ENCODE assay signal across 8 mouse cellular contexts in genomic region chr1:86650272-86650671, GRCm38 (mm10). TPM values are rescaled to one million over a fixed set of nuclear protein-coding genes. Genes with fewer than 3 reads are reported as not detected.
DNase-seq lines count a peak whose midpoint lies in the region; ATAC-seq and TF ChIP-seq lines count a peak whose summit lies in the region.

No protein-coding gene starts in this region.

- no peak for ATAC-seq in heart, postnatal 0 days (ENCODE audit: insufficient read depth, low read depth)
- peak; percentile 66; the same call in 1 of the 2 replicates for ATAC-seq in hindbrain, embryonic 15.5 days (ENCODE audit: low FRiP score, low read depth)
- peak; percentile 83 for ATAC-seq in monocyte, adult 5-6 weeks (replicated peaks; ENCODE audit: insufficient number of reproducible peaks, low FRiP score, low TSS enrichment, poor library complexity, severe bottlenecking)

- no peaks in the 10 kb centered on the region for H3K36me3 ChIP-seq in heart, postnatal 0 days (replicated peaks; ENCODE audit: control insufficient read depth, insufficient read depth, low read length)
- H3K36me3 ChIP-seq in hindbrain, embryonic 15.5 days, result no peaks in the 10 kb centered on the region

- peak; percentile 16 for DNase-seq in heart, postnatal 0 days (ENCODE audit: low spot score)
- no peak for DNase-seq in heart, adult 11 months
- peak; percentile 73 for DNase-seq in ZHBTc4 (ENCODE audit: low read depth, low spot score)
- DNase-seq in cerebellum, postnatal 25 days, result peak; percentile 82 to 87
- DNase-seq in left cerebral cortex, postnatal 25 days (ENCODE audit: low spot score in 2 of 2), result peak; percentile 64 to 85
- peak; percentile 31 for DNase-seq in telencephalon, adult 2 months (ENCODE audit: low read depth, low spot score)

- intact Hi-C loops in left cerebral cortex, postnatal 25 days (cut with DNase I), result loop anchor here (1.0 to 2.0 kb wide), 2 partner anchors 393 to 537 kb away; no protein-coding TSS in a partner anchor

- no peaks in the 10 kb centered on the region for H3K4me1 ChIP-seq in heart, postnatal 0 days (ENCODE audit: control insufficient read depth, insufficient read depth)
- no peaks in the 10 kb centered on the region for H3K4me1 ChIP-seq in hindbrain, embryonic 15.5 days (replicated peaks)

- WGBS in heart, postnatal 0 days, result 21% methylated on average over 6 of the region's 6 CpGs
- 16% methylated on average over 6 of the region's 6 CpGs for WGBS in hindbrain, embryonic 15.5 days

- no peak for TF ChIP-seq EP300 in heart, postnatal 0 days (IDR thresholded peaks at IDR 0.05; ENCODE audit: low read depth)

- no peak overlapping the region for H3K4me3 ChIP-seq in heart, postnatal 0 days (ENCODE audit: low read depth, low read length)
- no peak overlapping the region for H3K4me3 ChIP-seq in hindbrain, embryonic 15.5 days

- H3K4me2 ChIP-seq in heart, postnatal 0 days (ENCODE audit: low read depth, low read length), result no peak overlapping the region
- H3K4me2 ChIP-seq in hindbrain, embryonic 15.5 days, result no peak overlapping the region

- H3K9ac ChIP-seq in heart, postnatal 0 days (replicated peaks; ENCODE audit: low read depth, low read length), result no peak overlapping the region
- H3K9ac ChIP-seq in hindbrain, embryonic 15.5 days, result no peak overlapping the region

- no peaks in the 10 kb centered on the region for H3K27me3 ChIP-seq in heart, postnatal 0 days (ENCODE audit: control insufficient read depth, insufficient read depth, low read length)
- H3K27me3 ChIP-seq in hindbrain, embryonic 15.5 days, result no peaks in the 10 kb centered on the region

- no peak overlapping the region for H3K27ac ChIP-seq in heart, postnatal 0 days (ENCODE audit: low read depth)
- H3K27ac ChIP-seq in hindbrain, embryonic 15.5 days (replicated peaks), result no peak overlapping the region

- no peaks in the 10 kb centered on the region for H3K9me3 ChIP-seq in heart, postnatal 0 days (replicated peaks; ENCODE audit: control insufficient read depth, low read length)
- no peaks in the 10 kb centered on the region for H3K9me3 ChIP-seq in hindbrain, embryonic 15.5 days

- TF ChIP-seq CTCF in heart, postnatal 0 days (IDR thresholded peaks at IDR 0.05; ENCODE audit: low read depth), result peak; percentile 80

RNA-seq across cellular contexts. Expression of gene Nppc, which starts 20.1 kb away (rescaled TPM):
- total RNA-seq in heart, postnatal 0 days (2014; rRNA removed; ENCODE audit: low replicate concordance), result not detected in 2 replicates
- polyA plus RNA-seq in heart, postnatal 0 days (2015; fragmentation: Nextera tagmentation; extraction: Ambion mirVana), result 0.74 and 1.5 TPM in 2 replicates
- 18.6 and 24.8 TPM in 2 replicates for polyA plus RNA-seq in hindbrain, embryonic 15.5 days (2015; fragmentation: Nextera tagmentation; extraction: Ambion mirVana)
- 10 to 100 TPM; 11.2 to 14.1 TPM for total RNA-seq in left cerebral cortex, postnatal 25 days (2021)
- total RNA-seq in monocyte, adult 5-6 weeks (2017), result not detected in 3 replicates

RNA-seq across cellular contexts. Expression of gene Dis3l2, which starts 53.3 kb away (rescaled TPM):
- total RNA-seq in heart, postnatal 0 days (2014; rRNA removed; ENCODE audit: low replicate concordance), result 11.2 and 15.7 TPM in 2 replicates
- 12.1 TPM in 2 replicates for polyA plus RNA-seq in heart, postnatal 0 days (2015; fragmentation: Nextera tagmentation; extraction: Ambion mirVana)
- polyA plus RNA-seq in hindbrain, embryonic 15.5 days (2015; fragmentation: Nextera tagmentation; extraction: Ambion mirVana), result 38.1 and 38.9 TPM in 2 replicates
- 10 to 100 TPM; 23.5 to 25.6 TPM for total RNA-seq in left cerebral cortex, postnatal 25 days (2021)
- 9.6 to 26.3 TPM (median 12.6 TPM) in 3 replicates for total RNA-seq in monocyte, adult 5-6 weeks (2017)

Comparison
In these comparisons a context has a peak if more than half of its experiments do, and no peak if none do; other contexts are left out.
1. RNA of gene Nppc, which starts 20.1 kb away (total RNA-seq): 11.2 to 14.1 TPM in left cerebral cortex, postnatal 25 days; not detected in heart, postnatal 0 days and not detected in monocyte, adult 5-6 weeks; every median in the first group is over 10 times any median in the second.